Mouse (Mus musculus): ENCODE data around the gene Mtmr3. TPM values are rescaled to one million over a fixed set of nuclear protein-coding genes. Genes with fewer than 3 reads are reported as not detected.

The Mtmr3 gene
- polyA plus RNA-seq, 1 experiment from 2014 or later: 26.7 TPM

Other genes starting within 250 kb of the Mtmr3 start
- gene Hormad2, start 153.8 kb downstream of the Mtmr3 start, polyA plus RNA-seq (2015; fragmentation: Nextera tagmentation; extraction: Ambion mirVana): 0.22 TPM in 1 of 2 replicates, not detected in the other
- not detected in 2 replicates for gene Gm11032, start 25.2 kb upstream of the Mtmr3 start, polyA plus RNA-seq (2015; fragmentation: Nextera tagmentation; extraction: Ambion mirVana)
- gene Ascc2, start 42.9 kb upstream of the Mtmr3 start, polyA plus RNA-seq (2015; fragmentation: Nextera tagmentation; extraction: Ambion mirVana): 33.8 and 35.5 TPM in 2 replicates
- 769 and 773 TPM in 2 replicates for gene Uqcr10, start 109.5 kb upstream of the Mtmr3 start, polyA plus RNA-seq (2015; fragmentation: Nextera tagmentation; extraction: Ambion mirVana)
- gene Zmat5, start 109.8 kb upstream of the Mtmr3 start, polyA plus RNA-seq (2015; fragmentation: Nextera tagmentation; extraction: Ambion mirVana): 57.6 and 69.4 TPM in 2 replicates
- gene Cabp7, start 151.9 kb upstream of the Mtmr3 start, polyA plus RNA-seq (2015; fragmentation: Nextera tagmentation; extraction: Ambion mirVana): 0.17 and 0.34 TPM in 2 replicates

Measured in embryonic facial prominence, embryonic 13.5 days (tissue).